Mouse (Mus musculus): ENCODE data around the gene Calhm5. TPM values are rescaled to one million over a fixed set of nuclear protein-coding genes. Genes with fewer than 3 reads are reported as not detected.
A peak's percentile ranks its signal among the peaks of the same experiment; 100 is the strongest.

Gene Calhm5
- polyA plus RNA-seq, 1 experiment from 2014 or later, result 1.1 TPM

DNA sequence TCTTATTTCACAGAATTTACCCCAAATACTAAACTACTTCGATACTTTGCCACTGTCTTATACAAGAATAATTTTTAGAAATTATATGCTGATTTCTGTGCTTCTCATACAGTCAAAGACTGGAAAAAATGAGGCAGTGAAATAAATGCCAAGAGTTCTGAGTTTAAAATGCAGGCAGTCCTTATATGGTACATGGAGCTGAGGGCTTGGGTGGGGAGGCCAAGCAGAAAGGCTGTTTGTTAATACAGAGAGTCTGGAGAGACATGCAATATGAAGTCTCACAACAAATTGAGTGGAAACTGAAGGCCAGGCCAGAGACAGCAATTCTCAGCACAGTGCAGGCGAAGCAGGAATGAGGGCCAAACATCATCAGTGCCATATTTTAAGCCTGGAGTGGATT is 7.8 kb downstream of the Calhm5 start:
- H3K4me2 ChIP-seq (ENCODE audit: low read depth, low read length), result no peak overlapping the region
- no peaks in the 10 kb centered on the region for H3K4me1 ChIP-seq (ENCODE audit: control insufficient read depth, insufficient read depth, low read length)
- H3K9me3 ChIP-seq (ENCODE audit: control insufficient read depth, low read length), result no peaks in the 10 kb centered on the region
- H3K27ac ChIP-seq (ENCODE audit: low read length), result no peak overlapping the region
- no peaks in the 10 kb centered on the region for H3K36me3 ChIP-seq (ENCODE audit: control insufficient read depth, insufficient read depth, low read length)
- H3K9ac ChIP-seq (ENCODE audit: low read depth, low read length), result no peak overlapping the region
- ATAC-seq, result no peak
- no peak overlapping the region for H3K4me3 ChIP-seq (ENCODE audit: low read length)
- WGBS, result 75% methylated on average over 2 of the region's 2 CpGs
- no peaks in the 10 kb centered on the region for H3K27me3 ChIP-seq (replicated peaks; ENCODE audit: control insufficient read depth, insufficient read depth, low read length)

DNA sequence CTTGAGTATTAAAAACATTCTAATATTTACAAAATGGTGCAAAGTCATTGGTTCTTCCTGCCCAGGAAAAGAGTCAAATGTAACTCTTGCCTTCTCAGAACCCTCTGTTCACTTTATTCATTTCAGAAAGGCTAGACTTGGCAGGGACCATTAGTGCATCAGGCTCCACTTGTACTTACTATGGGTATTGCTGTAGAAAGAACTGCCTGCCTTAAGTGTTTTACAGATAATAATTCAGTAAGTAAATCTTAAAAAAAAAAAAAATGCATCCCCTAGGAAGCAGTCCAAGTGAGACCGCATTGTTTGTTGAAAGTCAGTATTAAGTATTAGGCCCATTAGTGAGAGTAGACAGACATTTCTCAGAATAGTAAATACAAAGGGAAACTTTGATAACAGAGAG is 9.8 kb downstream of the Calhm5 start:
- H3K36me3 ChIP-seq (ENCODE audit: control insufficient read depth, insufficient read depth, low read length), result no peaks in the 10 kb centered on the region
- H3K4me2 ChIP-seq (ENCODE audit: low read depth, low read length), result no peak overlapping the region
- no peaks in the 10 kb centered on the region for H3K27me3 ChIP-seq (replicated peaks; ENCODE audit: control insufficient read depth, insufficient read depth, low read length)
- H3K9me3 ChIP-seq (ENCODE audit: control insufficient read depth, low read length), result no peaks in the 10 kb centered on the region
- H3K9ac ChIP-seq (ENCODE audit: low read depth, low read length), result no peak overlapping the region
- 74% methylated on average over 1 of the region's 1 CpGs for WGBS
- H3K4me3 ChIP-seq (ENCODE audit: low read length), result no peak overlapping the region
- no peak for ATAC-seq
- no peak overlapping the region for H3K27ac ChIP-seq (ENCODE audit: low read length)
- no peaks in the 10 kb centered on the region for H3K4me1 ChIP-seq (ENCODE audit: control insufficient read depth, insufficient read depth, low read length)

- H3K4me2 ChIP-seq (ENCODE audit: low read depth, low read length), result no peak overlapping the region
- no peak overlapping the region for H3K27ac ChIP-seq (ENCODE audit: low read length)
- H3K9ac ChIP-seq (ENCODE audit: low read depth, low read length), result no peak overlapping the region
- no peak overlapping the region for H3K4me3 ChIP-seq (ENCODE audit: low read length)
- H3K36me3 ChIP-seq (ENCODE audit: control insufficient read depth, insufficient read depth, low read length), result no peaks in the 10 kb centered on the region
- no peaks in the 10 kb centered on the region for H3K9me3 ChIP-seq (ENCODE audit: control insufficient read depth, low read length)
- H3K27me3 ChIP-seq (replicated peaks; ENCODE audit: control insufficient read depth, insufficient read depth, low read length), result no peaks in the 10 kb centered on the region
- WGBS, result 85% methylated on average over 5 of the region's 5 CpGs
- H3K4me1 ChIP-seq (ENCODE audit: control insufficient read depth, insufficient read depth, low read length), result peaks cover 6% of the 10 kb centered on the region; the same call in 1 of the 2 replicates
- ATAC-seq, result no peak
Observed at GRCm38 (mm10) chr10:34074522-34075200, 21.7 kb downstream of the Calhm5 start.

DNA sequence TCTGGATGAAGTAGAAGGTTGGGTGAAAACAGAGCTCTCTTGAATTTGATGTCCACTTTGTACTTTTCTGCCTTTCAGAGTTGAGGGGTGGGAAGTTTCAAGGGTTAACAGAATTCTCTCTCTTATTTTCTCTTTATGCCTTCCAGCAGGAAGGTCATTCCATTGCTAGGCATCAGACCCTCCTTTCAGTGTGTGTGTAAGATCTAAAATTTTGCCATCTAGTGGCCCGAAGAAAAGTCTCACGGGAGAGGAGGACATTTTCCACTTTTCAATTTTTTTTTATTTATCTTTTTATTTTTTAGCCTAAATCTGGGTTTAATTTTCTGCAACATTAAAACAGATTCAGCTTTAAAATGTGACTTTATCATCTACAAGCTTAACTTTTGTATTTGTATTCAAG is 24.7 kb downstream of the Calhm5 start:
- 55% methylated on average over 2 of the region's 2 CpGs for WGBS
- H3K36me3 ChIP-seq (ENCODE audit: control insufficient read depth, insufficient read depth, low read length), result no peaks in the 10 kb centered on the region
- H3K9ac ChIP-seq (ENCODE audit: low read depth, low read length), result no peak overlapping the region
- no peak overlapping the region for H3K4me2 ChIP-seq (ENCODE audit: low read depth, low read length)
- ATAC-seq, result no peak
- H3K27me3 ChIP-seq (replicated peaks; ENCODE audit: control insufficient read depth, insufficient read depth, low read length), result no peaks in the 10 kb centered on the region
- H3K4me1 ChIP-seq (ENCODE audit: control insufficient read depth, insufficient read depth, low read length), result peaks cover 6% of the 10 kb centered on the region; the same call in 1 of the 2 replicates
- peak overlapping the region; percentile 41; the same call in 1 of the 2 replicates for H3K27ac ChIP-seq (ENCODE audit: low read length)
- no peak overlapping the region for H3K4me3 ChIP-seq (ENCODE audit: low read length)
- no peaks in the 10 kb centered on the region for H3K9me3 ChIP-seq (ENCODE audit: control insufficient read depth, low read length)

DNA sequence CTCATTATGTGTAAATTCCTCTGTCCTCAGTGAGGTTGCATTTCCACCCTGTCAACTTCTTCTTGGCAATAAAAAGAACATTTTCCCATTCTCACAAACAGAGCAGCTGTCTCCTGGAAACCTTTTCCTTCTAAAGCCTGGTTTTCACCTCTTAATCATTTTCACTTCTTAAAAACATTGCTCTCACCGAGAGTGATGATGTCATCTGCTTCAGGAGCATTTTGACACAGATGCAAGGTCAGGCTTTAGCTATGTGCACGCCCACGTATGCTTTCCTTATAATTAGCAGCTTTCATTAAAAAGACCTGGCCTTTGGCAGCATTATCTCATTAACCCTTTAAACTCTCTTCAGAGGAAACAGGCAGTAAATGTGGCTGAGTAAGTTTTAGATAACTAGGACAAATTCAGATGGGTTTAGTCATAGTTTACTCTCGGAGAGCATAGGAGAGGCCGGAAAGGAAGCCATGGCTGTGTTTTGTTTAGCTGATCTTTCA is 25.3 kb downstream of the Calhm5 start:
- Histone ChIP-seq H3K4me1 (ENCODE audit: control insufficient read depth, insufficient read depth, low read length) (peaks cover 6% of the 10 kb centered on the region; the same call in 1 of the 2 replicates), H3K36me3 (ENCODE audit: control insufficient read depth, insufficient read depth, low read length) (no peaks in the 10 kb centered on the region), H3K9ac (ENCODE audit: low read depth, low read length) (no peak overlapping the region), H3K4me3 (ENCODE audit: low read length) (no peak overlapping the region), H3K9me3 (ENCODE audit: control insufficient read depth, low read length) (no peaks in the 10 kb centered on the region), H3K27ac (ENCODE audit: low read length) (peak overlapping the region; percentile 41), H3K4me2 (ENCODE audit: low read depth, low read length) (no peak overlapping the region), H3K27me3 (replicated peaks; ENCODE audit: control insufficient read depth, insufficient read depth, low read length) (no peaks in the 10 kb centered on the region)
- WGBS, result 33% methylated on average over 5 of the region's 5 CpGs
- ATAC-seq, result no peak

GRCm38 (mm10) chr10:34069606-34070005 is 26.7 kb downstream of the Calhm5 start:
- H3K27me3 ChIP-seq (replicated peaks; ENCODE audit: control insufficient read depth, insufficient read depth, low read length), result no peaks in the 10 kb centered on the region
- no peak overlapping the region for H3K27ac ChIP-seq (ENCODE audit: low read length)
- H3K4me1 ChIP-seq (ENCODE audit: control insufficient read depth, insufficient read depth, low read length), result peaks cover 6% of the 10 kb centered on the region; the same call in 1 of the 2 replicates
- no peak overlapping the region for H3K4me2 ChIP-seq (ENCODE audit: low read depth, low read length)
- no peak overlapping the region for H3K9ac ChIP-seq (ENCODE audit: low read depth, low read length)
- no peaks in the 10 kb centered on the region for H3K9me3 ChIP-seq (ENCODE audit: control insufficient read depth, low read length)
- 64% methylated on average over 1 of the region's 1 CpGs for WGBS
- H3K36me3 ChIP-seq (ENCODE audit: control insufficient read depth, insufficient read depth, low read length), result no peaks in the 10 kb centered on the region
- H3K4me3 ChIP-seq (ENCODE audit: low read length), result no peak overlapping the region
- ATAC-seq, result no peak

GRCm38 (mm10) chr10:34066591-34066990 is 29.7 kb downstream of the Calhm5 start:
- no peaks in the 10 kb centered on the region for H3K27me3 ChIP-seq (replicated peaks; ENCODE audit: control insufficient read depth, insufficient read depth, low read length)
- no peak overlapping the region for H3K9ac ChIP-seq (ENCODE audit: low read depth, low read length)
- no peak overlapping the region for H3K27ac ChIP-seq (ENCODE audit: low read length)
- ATAC-seq, result no peak
- 39% methylated on average over 3 of the region's 3 CpGs for WGBS
- H3K9me3 ChIP-seq (ENCODE audit: control insufficient read depth, low read length), result no peaks in the 10 kb centered on the region
- no peak overlapping the region for H3K4me3 ChIP-seq (ENCODE audit: low read length)
- H3K4me1 ChIP-seq (ENCODE audit: control insufficient read depth, insufficient read depth, low read length), result peaks cover 6% of the 10 kb centered on the region; the same call in 1 of the 2 replicates
- H3K36me3 ChIP-seq (ENCODE audit: control insufficient read depth, insufficient read depth, low read length), result no peaks in the 10 kb centered on the region
- H3K4me2 ChIP-seq (ENCODE audit: low read depth, low read length), result no peak overlapping the region

DNA sequence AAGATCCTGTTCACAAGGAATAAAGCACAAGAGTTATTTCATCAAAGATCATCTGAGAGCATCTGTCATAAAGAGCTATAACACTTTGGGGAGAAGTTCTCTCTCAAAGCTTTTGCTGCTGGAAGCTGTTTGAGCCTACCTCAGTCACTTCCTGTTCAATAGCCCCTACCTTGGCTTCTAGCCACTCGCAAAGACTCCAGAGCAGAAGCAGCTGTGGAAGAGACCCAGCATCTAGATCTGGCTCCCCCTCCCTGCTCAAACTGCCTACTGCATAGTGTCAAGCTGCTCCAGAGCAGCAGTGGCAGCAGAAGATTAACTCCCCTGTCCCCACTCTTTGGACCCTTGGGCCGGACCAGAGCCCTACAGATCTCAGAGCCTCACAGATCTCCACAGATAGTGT is 42.3 kb downstream of the Calhm5 start:
- H3K36me3 ChIP-seq (ENCODE audit: control insufficient read depth, insufficient read depth, low read length), result no peaks in the 10 kb centered on the region
- no peak overlapping the region for H3K4me2 ChIP-seq (ENCODE audit: low read depth, low read length)
- WGBS, result 68% methylated on average over 2 of the region's 2 CpGs
- H3K9me3 ChIP-seq (ENCODE audit: control insufficient read depth, low read length), result no peaks in the 10 kb centered on the region
- H3K27me3 ChIP-seq (replicated peaks; ENCODE audit: control insufficient read depth, insufficient read depth, low read length), result no peaks in the 10 kb centered on the region
- H3K4me1 ChIP-seq (ENCODE audit: control insufficient read depth, insufficient read depth, low read length), result no peaks in the 10 kb centered on the region
- H3K9ac ChIP-seq (ENCODE audit: low read depth, low read length), result no peak overlapping the region
- no peak overlapping the region for H3K4me3 ChIP-seq (ENCODE audit: low read length)
- no peak overlapping the region for H3K27ac ChIP-seq (ENCODE audit: low read length)
- ATAC-seq, result no peak

DNA sequence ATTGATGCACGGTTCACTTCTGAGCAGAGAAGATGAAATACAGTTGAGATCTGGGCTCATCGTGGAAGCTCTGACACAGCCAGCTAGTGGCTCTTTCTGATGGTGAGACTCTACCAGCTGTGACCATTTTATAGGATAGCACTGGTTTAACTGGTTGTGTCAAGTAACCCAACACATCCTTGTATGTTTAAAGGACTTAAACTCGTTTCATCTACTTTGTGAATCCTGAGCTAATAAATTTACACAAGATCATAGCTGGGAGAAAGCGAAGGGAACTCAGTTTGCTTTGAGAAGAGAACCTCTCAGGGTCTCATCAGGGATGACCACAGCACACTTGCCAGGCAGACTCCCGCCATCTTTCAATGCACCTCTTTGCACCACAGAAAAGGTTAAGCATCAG is 52.1 kb downstream of the Calhm5 start, which contains the start of gene Calhm4:
TSS of gene Calhm4 (minus strand) at position 101 of the 400 bp plus-strand sequence.
- no peak for ATAC-seq
- no peak within 1 kb of the TSS for H3K4me2 ChIP-seq (ENCODE audit: low read depth, low read length)
- no peaks in the 10 kb centered on the region for H3K36me3 ChIP-seq (ENCODE audit: control insufficient read depth, insufficient read depth, low read length)
- no peaks in the 10 kb centered on the region for H3K4me1 ChIP-seq (ENCODE audit: control insufficient read depth, insufficient read depth, low read length)
- no peaks in the 10 kb centered on the region for H3K27me3 ChIP-seq (replicated peaks; ENCODE audit: control insufficient read depth, insufficient read depth, low read length)
- WGBS, result 79% methylated on average over 5 of the region's 5 CpGs
- H3K4me3 ChIP-seq (ENCODE audit: low read length), result no peak within 1 kb of the TSS
- no peaks in the 10 kb centered on the region for H3K9me3 ChIP-seq (ENCODE audit: control insufficient read depth, low read length)
- no peak within 1 kb of the TSS for H3K27ac ChIP-seq (ENCODE audit: low read length)
- no peak within 1 kb of the TSS for H3K9ac ChIP-seq (ENCODE audit: low read depth, low read length)
